Mouse (Mus musculus): ENCODE data around the gene Hif3a. TPM values are rescaled to one million over a fixed set of nuclear protein-coding genes. Genes with fewer than 3 reads are reported as not detected.

Gene Hif3a
- polyA plus RNA-seq, 1 experiment from 2014 or later = 4.4 TPM

- Histone ChIP-seq H3K27ac (ENCODE audit: low read length) (no peak overlapping the region; the same call in 1 of the 2 replicates), H3K36me3 (ENCODE audit: control insufficient read depth, insufficient read depth) (peaks cover 27% of the 10 kb centered on the region), H3K4me1 (replicated peaks; ENCODE audit: control insufficient read depth, insufficient read depth, low read length) (peaks cover 15% of the 10 kb centered on the region), H3K9me3 (ENCODE audit: control insufficient read depth, low read length) (no peaks in the 10 kb centered on the region), H3K27me3 (replicated peaks; ENCODE audit: control insufficient read depth, insufficient read depth, low read length) (no peaks in the 10 kb centered on the region), H3K4me3 (replicated peaks; ENCODE audit: low read length) (no peak overlapping the region), H3K9ac (replicated peaks; ENCODE audit: low read depth, low read length) (no peak overlapping the region), H3K4me2 (ENCODE audit: low read length) (no peak overlapping the region)
- 78% methylated on average over 2 of the region's 2 CpGs for WGBS
- ATAC-seq = no peak
Observed at GRCm38 (mm10) chr7:17017921-17018320, 44.3 kb downstream of the Hif3a start.

GRCm38 (mm10) chr7:17017036-17017435 lies 45.2 kb downstream of the Hif3a start:
- Histone ChIP-seq H3K4me3 (replicated peaks; ENCODE audit: low read length) (no peak overlapping the region), H3K27ac (ENCODE audit: low read length) (peak overlapping the region; percentile 64), H3K4me2 (ENCODE audit: low read length) (no peak overlapping the region), H3K9me3 (ENCODE audit: control insufficient read depth, low read length) (no peaks in the 10 kb centered on the region), H3K36me3 (ENCODE audit: control insufficient read depth, insufficient read depth) (peaks cover 27% of the 10 kb centered on the region), H3K27me3 (replicated peaks; ENCODE audit: control insufficient read depth, insufficient read depth, low read length) (no peaks in the 10 kb centered on the region), H3K4me1 (replicated peaks; ENCODE audit: control insufficient read depth, insufficient read depth, low read length) (peaks cover 15% of the 10 kb centered on the region), H3K9ac (replicated peaks; ENCODE audit: low read depth, low read length) (no peak overlapping the region)
- 21% methylated on average over 1 of the region's 1 CpGs for WGBS
- peak; percentile 94 for ATAC-seq

- no peak for ATAC-seq
- 81% methylated on average over 6 of the region's 6 CpGs for WGBS
- peaks cover 24% of the 10 kb centered on the region; the same call in 1 of the 2 replicates for H3K36me3 ChIP-seq (ENCODE audit: control insufficient read depth, insufficient read depth)
Observed at GRCm38 (mm10) chr7:17015381-17015780, 46.8 kb downstream of the Hif3a start.

GRCm38 (mm10) chr7:17011909-17012590 lies 50.2 kb downstream of the Hif3a start:
- Histone ChIP-seq H3K4me3 (replicated peaks; ENCODE audit: low read length) (no peak overlapping the region), H3K9ac (replicated peaks; ENCODE audit: low read depth, low read length) (no peak overlapping the region), H3K4me2 (ENCODE audit: low read length) (no peak overlapping the region), H3K27me3 (replicated peaks; ENCODE audit: control insufficient read depth, insufficient read depth, low read length) (no peaks in the 10 kb centered on the region), H3K27ac (ENCODE audit: low read length) (no peak overlapping the region), H3K9me3 (ENCODE audit: control insufficient read depth, low read length) (no peaks in the 10 kb centered on the region), H3K36me3 (ENCODE audit: control insufficient read depth, insufficient read depth) (peaks cover 32% of the 10 kb centered on the region), H3K4me1 (replicated peaks; ENCODE audit: control insufficient read depth, insufficient read depth, low read length) (peaks cover 7% of the 10 kb centered on the region)
- 92% methylated on average over 7 of the region's 7 CpGs for WGBS
- ATAC-seq = no peak

More at GRCm38 (mm10) chr7:17015381-17015780, 46.8 kb downstream of the Hif3a start:
- Histone ChIP-seq H3K4me1 (replicated peaks; ENCODE audit: control insufficient read depth, insufficient read depth, low read length) (peaks cover 15% of the 10 kb centered on the region), H3K9ac (replicated peaks; ENCODE audit: low read depth, low read length) (no peak overlapping the region), H3K27me3 (replicated peaks; ENCODE audit: control insufficient read depth, insufficient read depth, low read length) (no peaks in the 10 kb centered on the region), H3K27ac (ENCODE audit: low read length) (no peak overlapping the region), H3K4me2 (ENCODE audit: low read length) (no peak overlapping the region), H3K4me3 (replicated peaks; ENCODE audit: low read length) (no peak overlapping the region), H3K9me3 (ENCODE audit: control insufficient read depth, low read length) (no peaks in the 10 kb centered on the region)

GRCm38 (mm10) chr7:17010010-17010347 lies 52.2 kb downstream of the Hif3a start:
- WGBS = 88% methylated on average over 5 of the region's 5 CpGs
- H3K4me3 ChIP-seq (replicated peaks; ENCODE audit: low read length) = no peak overlapping the region
- no peak overlapping the region for H3K4me2 ChIP-seq (ENCODE audit: low read length)
- H3K9ac ChIP-seq (replicated peaks; ENCODE audit: low read depth, low read length) = no peak overlapping the region
- H3K4me1 ChIP-seq (replicated peaks; ENCODE audit: control insufficient read depth, insufficient read depth, low read length) = no peaks in the 10 kb centered on the region
- no peaks in the 10 kb centered on the region for H3K27me3 ChIP-seq (replicated peaks; ENCODE audit: control insufficient read depth, insufficient read depth, low read length)
- ATAC-seq = no peak
- H3K27ac ChIP-seq (ENCODE audit: low read length) = no peak overlapping the region
- peaks cover 39% of the 10 kb centered on the region for H3K36me3 ChIP-seq (ENCODE audit: control insufficient read depth, insufficient read depth)
- no peaks in the 10 kb centered on the region for H3K9me3 ChIP-seq (ENCODE audit: control insufficient read depth, low read length)

GRCm38 (mm10) chr7:17009326-17010009 lies 52.8 kb downstream of the Hif3a start:
- no peaks in the 10 kb centered on the region for H3K9me3 ChIP-seq (ENCODE audit: control insufficient read depth, low read length)
- H3K27me3 ChIP-seq (replicated peaks; ENCODE audit: control insufficient read depth, insufficient read depth, low read length) = no peaks in the 10 kb centered on the region
- H3K4me2 ChIP-seq (ENCODE audit: low read length) = no peak overlapping the region
- no peak overlapping the region for H3K27ac ChIP-seq (ENCODE audit: low read length)
- no peaks in the 10 kb centered on the region for H3K4me1 ChIP-seq (replicated peaks; ENCODE audit: control insufficient read depth, insufficient read depth, low read length)
- no peak overlapping the region for H3K9ac ChIP-seq (replicated peaks; ENCODE audit: low read depth, low read length)
- peaks cover 37% of the 10 kb centered on the region for H3K36me3 ChIP-seq (ENCODE audit: control insufficient read depth, insufficient read depth)
- no peak overlapping the region for H3K4me3 ChIP-seq (replicated peaks; ENCODE audit: low read length)
- 93% methylated on average over 16 of the region's 16 CpGs for WGBS
- ATAC-seq = no peak

- Histone ChIP-seq H3K4me1 (replicated peaks; ENCODE audit: control insufficient read depth, insufficient read depth, low read length) (no peaks in the 10 kb centered on the region), H3K27ac (ENCODE audit: low read length) (no peak overlapping the region), H3K9me3 (ENCODE audit: control insufficient read depth, low read length) (no peaks in the 10 kb centered on the region), H3K36me3 (ENCODE audit: control insufficient read depth, insufficient read depth) (peaks cover 24% of the 10 kb centered on the region), H3K27me3 (replicated peaks; ENCODE audit: control insufficient read depth, insufficient read depth, low read length) (no peaks in the 10 kb centered on the region), H3K9ac (replicated peaks; ENCODE audit: low read depth, low read length) (no peak overlapping the region), H3K4me3 (replicated peaks; ENCODE audit: low read length) (no peak overlapping the region), H3K4me2 (ENCODE audit: low read length) (no peak overlapping the region)
- ATAC-seq = no peak
- WGBS = 87% methylated on average over 4 of the region's 4 CpGs
Observed at GRCm38 (mm10) chr7:17007300-17007699, 54.9 kb downstream of the Hif3a start.

GRCm38 (mm10) chr7:17004716-17005115 lies 57.5 kb downstream of the Hif3a start:
- Histone ChIP-seq H3K4me1 (replicated peaks; ENCODE audit: control insufficient read depth, insufficient read depth, low read length) (no peaks in the 10 kb centered on the region), H3K9me3 (ENCODE audit: control insufficient read depth, low read length) (no peaks in the 10 kb centered on the region), H3K27me3 (replicated peaks; ENCODE audit: control insufficient read depth, insufficient read depth, low read length) (no peaks in the 10 kb centered on the region), H3K9ac (replicated peaks; ENCODE audit: low read depth, low read length) (no peak overlapping the region), H3K27ac (ENCODE audit: low read length) (no peak overlapping the region), H3K36me3 (ENCODE audit: control insufficient read depth, insufficient read depth) (peaks cover 19% of the 10 kb centered on the region), H3K4me2 (ENCODE audit: low read length) (no peak overlapping the region), H3K4me3 (replicated peaks; ENCODE audit: low read length) (no peak overlapping the region)
- no peak for ATAC-seq
- WGBS = 83% methylated on average over 7 of the region's 7 CpGs

- H3K4me1 ChIP-seq (replicated peaks; ENCODE audit: control insufficient read depth, insufficient read depth, low read length) = no peaks in the 10 kb centered on the region
- no peak overlapping the region for H3K27ac ChIP-seq (ENCODE audit: low read length)
- H3K9ac ChIP-seq (replicated peaks; ENCODE audit: low read depth, low read length) = no peak overlapping the region
- no peaks in the 10 kb centered on the region for H3K9me3 ChIP-seq (ENCODE audit: control insufficient read depth, low read length)
- no peak overlapping the region for H3K4me2 ChIP-seq (ENCODE audit: low read length)
- no peak for ATAC-seq
- no peak overlapping the region for H3K4me3 ChIP-seq (replicated peaks; ENCODE audit: low read length)
- H3K36me3 ChIP-seq (ENCODE audit: control insufficient read depth, insufficient read depth) = peaks cover 14% of the 10 kb centered on the region; the same call in 1 of the 2 replicates
- no peaks in the 10 kb centered on the region for H3K27me3 ChIP-seq (replicated peaks; ENCODE audit: control insufficient read depth, insufficient read depth, low read length)
- WGBS = 85% methylated on average over 7 of the region's 7 CpGs
Observed at GRCm38 (mm10) chr7:17003230-17003960, 58.8 kb downstream of the Hif3a start.

All from forebrain, embryonic 16.5 days (tissue).